Mouse (Mus musculus) CD4-positive naive resting alpha-beta T cell, adult 57 days (primary cell): Measurements from ENCODE around the gene Smtn. TPM values are rescaled to one million over a fixed set of nuclear protein-coding genes. Genes with fewer than 3 reads are reported as not detected.

ENCODE experiments used
- total RNA-seq: library from RNA; stranded (reverse); gene quantifications from one replicate; pipeline ENCODE4 v1.2.4, GENCODE M21; 2023

Gene Smtn
- total RNA-seq = 0.56 TPM

DNA sequence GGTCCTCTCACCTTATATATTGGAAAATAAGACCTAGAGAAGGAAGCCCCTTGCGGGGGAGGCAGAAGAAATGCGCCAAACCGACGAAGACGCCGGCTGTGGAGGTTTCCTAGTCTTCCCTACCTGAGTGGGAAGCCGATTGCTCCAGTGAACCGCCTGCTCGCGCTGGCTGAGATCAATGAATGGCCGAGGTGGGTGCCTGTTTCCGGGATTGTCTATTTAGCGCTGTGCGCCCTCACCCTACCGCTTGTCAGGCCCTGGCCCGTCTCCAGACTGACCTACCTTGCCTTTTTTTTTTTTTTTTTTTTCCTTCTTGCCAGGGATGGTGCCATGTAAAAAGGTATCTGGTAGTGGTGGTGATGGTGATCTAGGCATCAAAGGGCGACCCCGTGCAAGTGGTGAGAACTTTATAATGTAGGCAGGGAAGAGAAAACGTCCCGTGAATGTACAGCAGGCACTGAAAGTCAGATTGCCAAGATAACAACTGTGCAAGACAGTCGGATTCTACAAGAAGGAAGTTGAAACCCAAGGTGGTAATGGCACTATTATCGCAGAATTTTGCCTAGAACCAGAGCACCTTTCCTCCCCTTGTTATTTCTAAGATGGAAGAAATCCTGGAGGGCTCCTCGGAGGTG is at the start of gene Smtn:
TSS of gene Smtn (minus strand) at position 162 of the 635 bp plus-strand sequence.

GRCm38 (mm10) chr11:3514529-3515054 is 25.8 kb downstream of the Smtn start, which contains the start of gene Selenom:
Selenom (plus strand) TSS chr11:3514684.

DNA sequence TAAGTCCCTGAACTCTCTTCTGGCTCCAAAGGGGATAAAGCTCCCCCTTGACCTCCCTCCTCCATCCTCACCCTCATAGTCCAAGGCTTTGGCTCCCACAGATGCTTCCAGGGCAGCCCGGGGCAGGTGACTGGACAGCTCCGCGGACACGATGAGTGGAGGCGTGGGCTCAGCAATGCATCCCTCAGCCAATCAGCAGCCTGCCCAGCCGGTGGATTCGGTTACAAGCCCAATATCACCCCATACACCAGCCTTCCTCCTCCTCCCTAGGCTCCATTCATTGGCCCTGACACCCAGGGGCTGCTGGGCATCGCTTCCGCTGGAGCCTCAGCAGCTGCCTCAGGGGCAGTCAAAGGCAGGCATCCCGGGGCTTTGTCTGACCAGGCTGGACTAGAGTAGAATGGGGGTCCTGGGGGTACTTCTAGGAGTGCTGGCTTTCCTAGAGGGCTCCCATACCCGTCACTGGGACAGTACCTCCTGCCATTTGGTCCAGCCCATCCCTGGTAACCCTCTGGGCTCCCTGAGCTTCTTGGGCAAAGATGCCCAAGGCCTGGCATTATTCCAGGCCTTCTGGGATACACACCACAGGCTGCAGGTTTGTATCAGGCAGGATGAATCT is 52.4 kb downstream of the Smtn start, which contains the start of gene Pla2g3:
TSS of gene Pla2g3 (plus strand) at position 333 of the 619 bp plus-strand sequence.

Other genes starting within 250 kb of the Smtn start
- 363 TPM for gene Pik3ip1, start 210.2 kb downstream of the Smtn start, total RNA-seq
- 108 TPM for gene Limk2, start 131.4 kb downstream of the Smtn start, total RNA-seq
- 17.9 TPM for gene Rnf185, start 88.2 kb downstream of the Smtn start, total RNA-seq
- gene Pla2g3, start 52.3 kb downstream of the Smtn start, total RNA-seq = 0.21 TPM
- not detected for gene Inpp5j, start 35.8 kb downstream of the Smtn start, total RNA-seq
- not detected for gene Selenom, start 25.9 kb downstream of the Smtn start, total RNA-seq
- 64.4 TPM for gene Morc2a, start 108.6 kb upstream of the Smtn start, total RNA-seq